Mouse (Mus musculus) CH12.LX (cell line): Measurements from ENCODE around the gene Dnajc4. TPM values are rescaled to one million over a fixed set of nuclear protein-coding genes. Genes with fewer than 3 reads are reported as not detected.

Experiments
- DNase-seq: peaks from one replicate; pipeline ENCODE4 v3.0.0-alpha.2; 2013; ENCODE audit errors: extremely low read depth
- H3K27ac ChIP-seq: 2 replicates; pipeline ENCODE4 v1.5.1; 2012; ENCODE audit warnings: low read depth, mild to moderate bottlenecking, control low read depth, moderate library complexity; ENCODE audit not compliant: insufficient read depth
- H3K27me3 ChIP-seq: replicated peaks from 2 replicates; pipeline ENCODE3; 2012; ENCODE audit warnings: inconsistent platforms
- H3K36me3 ChIP-seq, 2 experiments: replicated peaks in 1 of 2; 2 replicates each; pipeline versions ENCODE3 to v1.6.1; 2012; ENCODE audit warnings: inconsistent platforms in 1 of 2, low read length in 1 of 2, mild to moderate bottlenecking in 1 of 2, mixed read lengths in 1 of 2, moderate library complexity in 1 of 2; ENCODE audit not compliant: control insufficient read depth in 1 of 2, insufficient read depth in 1 of 2
- H3K4me1 ChIP-seq, 2 experiments: 2 replicates each; pipeline ENCODE4 v1.6.1; 2012; ENCODE audit warnings: inconsistent platforms in 1 of 2, moderate library complexity in 1 of 2; ENCODE audit not compliant: insufficient read depth in 2 of 2, control insufficient read depth in 1 of 2
- H3K4me2 ChIP-seq: 2 replicates; pipeline ENCODE4 v1.6.1; 2012; ENCODE audit warnings: low read depth, mild to moderate bottlenecking, control low read depth; ENCODE audit not compliant: poor library complexity, insufficient read depth, severe bottlenecking
- H3K4me3 ChIP-seq, 3 experiments: fragments of 150-350 bp in 1 of 3; sonication (generic) in 1 of 3; replicated peaks in 1 of 3; 2 replicates each; pipeline versions ENCODE3 to v1.5.1; 2011 to 2012; ENCODE audit warnings: low read depth in 2 of 3, low read length in 2 of 3, mild to moderate bottlenecking in 2 of 3, moderate library complexity in 2 of 3, control low read depth in 1 of 3, improper control_type of control experiment in 1 of 3, inconsistent platforms in 1 of 3, mixed read lengths in 1 of 3; ENCODE audit not compliant: poor library complexity in 1 of 3
- H3K79me2 ChIP-seq: replicated peaks from 2 replicates; pipeline ENCODE4 v1.6.1; 2012; ENCODE audit warnings: mild to moderate bottlenecking, moderate library complexity; ENCODE audit not compliant: control insufficient read depth, poor library complexity, insufficient read depth, severe bottlenecking; ENCODE audit errors: extremely low read depth
- H3K9ac ChIP-seq: 2 replicates; pipeline ENCODE4 v1.6.1; 2012; ENCODE audit warnings: low read depth, mild to moderate bottlenecking, control low read depth, moderate library complexity; ENCODE audit not compliant: insufficient read depth
- H3K9me3 ChIP-seq: replicated peaks from 2 replicates; pipeline ENCODE3; 2012; ENCODE audit warnings: low read length, inconsistent platforms, mixed read lengths
- CHD1 ChIP-seq: IDR thresholded peaks from 2 replicates; pipeline ENCODE4 v1.6.1; 2012; ENCODE audit warnings: low read depth, low read length, improper control_type of control experiment, inconsistent platforms
- CHD2 ChIP-seq: IDR thresholded peaks from 2 replicates; pipeline ENCODE4 v1.6.1; 2011; ENCODE audit warnings: low read length, improper control_type of control experiment
- CTCF ChIP-seq, 2 experiments: IDR thresholded peaks in 1 of 2; conservative IDR thresholded peaks in 1 of 2; 2 replicates each; pipeline ENCODE4 v1.5.1; 2011 to 2012; ENCODE audit warnings: low read depth in 2 of 2, low read length in 2 of 2, improper control_type of control experiment in 1 of 2, inconsistent platforms in 1 of 2, mild to moderate bottlenecking in 1 of 2, moderate library complexity in 1 of 2
- E2F4 ChIP-seq: IDR thresholded peaks from 2 replicates; pipeline ENCODE4 v1.6.1; 2011; ENCODE audit warnings: low read depth, low read length, improper control_type of control experiment; ENCODE audit not compliant: insufficient replicate concordance
- ELF1 ChIP-seq: IDR thresholded peaks from 2 replicates; pipeline ENCODE4 v1.6.1; 2014; ENCODE audit warnings: low read depth, mild to moderate bottlenecking, inconsistent platforms, low read length, improper control_type of control experiment
- EP300 ChIP-seq: IDR thresholded peaks from 2 replicates; pipeline ENCODE4 v1.6.1; 2011; ENCODE audit warnings: low read length, improper control_type of control experiment
- ETS1 ChIP-seq: conservative IDR thresholded peaks from 2 replicates; pipeline ENCODE4 v1.6.1; 2012; ENCODE audit warnings: low read depth, mild to moderate bottlenecking, inconsistent platforms, low read length, improper control_type of control experiment, moderate library complexity
- GABPA ChIP-seq: IDR thresholded peaks from 2 replicates; pipeline ENCODE4 v1.6.1; 2012; ENCODE audit warnings: low read depth, low read length, improper control_type of control experiment, inconsistent platforms; ENCODE audit not compliant: insufficient replicate concordance
- HCFC1 ChIP-seq: IDR thresholded peaks from 2 replicates; pipeline ENCODE4 v1.6.1; 2012; ENCODE audit warnings: low read depth, mild to moderate bottlenecking, inconsistent platforms, low read length, improper control_type of control experiment
- IRF4 ChIP-seq: IDR thresholded peaks from 2 replicates; pipeline ENCODE4 v1.6.1; 2014; ENCODE audit warnings: low read depth, mild to moderate bottlenecking, inconsistent platforms, low read length, improper control_type of control experiment
- JUN ChIP-seq: IDR thresholded peaks from 2 replicates; pipeline ENCODE4 v1.6.1; 2011; ENCODE audit warnings: low read depth, mild to moderate bottlenecking, low read length, improper control_type of control experiment, moderate library complexity; ENCODE audit not compliant: insufficient read depth
- JUND ChIP-seq: conservative IDR thresholded peaks from 2 replicates; pipeline ENCODE4 v1.6.1; 2011; ENCODE audit warnings: low read depth, low read length, improper control_type of control experiment
- MAFK ChIP-seq: IDR thresholded peaks from 2 replicates; pipeline ENCODE4 v1.6.1; 2011; ENCODE audit warnings: low read length, improper control_type of control experiment; ENCODE audit not compliant: insufficient replicate concordance
- MAX ChIP-seq: IDR thresholded peaks from 2 replicates; pipeline ENCODE4 v1.6.1; 2011; ENCODE audit warnings: low read length, improper control_type of control experiment
- MAZ ChIP-seq: IDR thresholded peaks from 2 replicates; pipeline ENCODE4 v1.6.1; 2012; ENCODE audit warnings: low read depth, mild to moderate bottlenecking, inconsistent platforms, low read length, improper control_type of control experiment, moderate library complexity
- MEF2A ChIP-seq: IDR thresholded peaks from 2 replicates; pipeline ENCODE4 v1.6.1; 2014; ENCODE audit warnings: low read depth, mild to moderate bottlenecking, inconsistent platforms, low read length, improper control_type of control experiment, borderline replicate concordance
- MXI1 ChIP-seq: IDR thresholded peaks from 2 replicates; pipeline ENCODE4 v1.6.1; 2011; ENCODE audit warnings: mild to moderate bottlenecking, low read depth, low read length, improper control_type of control experiment
- MYC ChIP-seq: IDR thresholded peaks from 2 replicates; pipeline ENCODE4 v1.6.1; 2011; ENCODE audit warnings: low read depth, mild to moderate bottlenecking, improper control_type of control experiment, low read length
- NELFE ChIP-seq: IDR thresholded peaks from 2 replicates; pipeline ENCODE4 v1.6.1; 2011; ENCODE audit warnings: low read depth, low read length, improper control_type of control experiment
- NRF1 ChIP-seq: IDR thresholded peaks from 2 replicates; pipeline ENCODE4 v1.6.1; 2014; ENCODE audit warnings: low read depth, mild to moderate bottlenecking, inconsistent platforms, low read length, improper control_type of control experiment, moderate library complexity
- POLR2AphosphoS2 ChIP-seq: IDR thresholded peaks from 2 replicates; pipeline ENCODE4 v1.6.1; 2011; ENCODE audit warnings: low read depth, low read length, improper control_type of control experiment
- RCOR1 ChIP-seq: conservative IDR thresholded peaks from 2 replicates; pipeline ENCODE4 v1.6.1; 2012; ENCODE audit warnings: low read depth, mild to moderate bottlenecking, inconsistent platforms, low read length, improper control_type of control experiment
- SIN3A ChIP-seq: IDR thresholded peaks from 2 replicates; pipeline ENCODE4 v1.6.1; 2012; ENCODE audit warnings: low read length, improper control_type of control experiment, inconsistent platforms
- SMC3 ChIP-seq: IDR thresholded peaks from 2 replicates; pipeline ENCODE4 v1.6.1; 2011; ENCODE audit warnings: low read depth, low read length, improper control_type of control experiment
- TCF12 ChIP-seq: IDR thresholded peaks from 2 replicates; pipeline ENCODE4 v1.6.1; 2014; ENCODE audit warnings: low read depth, mild to moderate bottlenecking, inconsistent platforms, low read length, improper control_type of control experiment
- USF1 ChIP-seq: IDR thresholded peaks from 2 replicates; pipeline ENCODE4 v1.6.1; 2014; ENCODE audit warnings: low read depth, mild to moderate bottlenecking, inconsistent platforms, low read length, improper control_type of control experiment
- USF2 ChIP-seq: conservative IDR thresholded peaks from 2 replicates; pipeline ENCODE4 v1.6.1; 2011; ENCODE audit warnings: low read depth, low read length, improper control_type of control experiment
- ZMIZ1 ChIP-seq: IDR thresholded peaks from 2 replicates; pipeline ENCODE4 v1.6.1; 2012; ENCODE audit warnings: low read depth, mild to moderate bottlenecking, inconsistent platforms, low read length, improper control_type of control experiment
- ZNF384 ChIP-seq: IDR thresholded peaks from 2 replicates; pipeline ENCODE4 v1.6.1; 2012; ENCODE audit warnings: low read depth, low read length, improper control_type of control experiment, inconsistent platforms
- dilution Hi-C: fragments of 300-500 bp; cut with MboI; formaldehyde crosslinking; loops from 2 replicates; pipeline ENCODE4 v1.14.3; 2020; ENCODE audit warnings: low sequenced_read_pairs; ENCODE audit not compliant: extremely low pct_unique_long_range_greater_than_20kb, extremely low pct_ligation_motif_present
- in situ Hi-C: fragments of 300-500 bp; cut with MboI; formaldehyde crosslinking; loops from 3 replicates; pipeline ENCODE4 v1.14.3; 2019; ENCODE audit warnings: low sequenced_read_pairs, low pct_ligation_motif_present, low pct_unique_long_range_greater_than_20kb, mixed read lengths
- polyA plus RNA-seq: library from polyadenylated mRNA; unstranded; fragments of >175 nt; gene quantifications from 2 replicates; pipeline ENCODE4 v1.2.1, GENCODE M21; 2012; ENCODE audit warnings: low read depth; ENCODE audit not compliant: insufficient read length
- total RNA-seq, 2 experiments: library from RNA; depleted of rRNA; stranded (reverse); fragments of 300-350 nt in 1 of 2; fragments of >200 nt in 1 of 2; gene quantifications; 2 replicates each; pipeline ENCODE4 v1.2.3; 2012 to 2014

Dnajc4 gene
- total and polyA plus RNA-seq, 3 experiments = 6.2 to 13.9 (median 11.2) TPM

GRCm38 (mm10) chr19:6987904-6988285, 4.5 kb downstream of the Dnajc4 start:
- Histone ChIP-seq H3K4me1 (peaks cover 6 to 23% of the 10 kb centered on the region in 2 experiments), H3K27me3 (no peaks in the 10 kb centered on the region), H3K36me3 (peaks cover 11 to 39% of the 10 kb centered on the region in 2 experiments), H3K4me3 (peak overlapping the region; percentile 32 to 81 (median 76)), H3K27ac (no peak overlapping the region), H3K79me2 (no peaks in the 10 kb centered on the region), H3K9me3 (no peaks in the 10 kb centered on the region), H3K9ac (peak overlapping the region; percentile 64; the same call in 1 of the 2 replicates), H3K4me2 (peak overlapping the region; percentile 47; the same call in 1 of the 2 replicates)
- in situ Hi-C loops = no loop called here
- TF ChIP-seq ZMIZ1 (0 out of 2 replicates have a peak, but pooled peaks have one; percentile 4), HCFC1 (no peak), MAX (0 out of 2 replicates have a peak, but pooled peaks have one; percentile 12), RCOR1 (no peak)
- DNase-seq = no peak
- dilution Hi-C loops = no loop called here

GRCm38 (mm10) chr19:6987061-6987903, 5.1 kb downstream of the Dnajc4 start, which contains the start of gene Vegfb:
TSS of gene Vegfb (minus strand) at chr19:6987651.
- DNase-seq = no peak
- Histone ChIP-seq H3K79me2 (no peaks in the 10 kb centered on the region), H3K36me3 (peaks cover 13 to 44% of the 10 kb centered on the region in 2 experiments), H3K4me1 (peaks cover 6 to 24% of the 10 kb centered on the region in 2 experiments), H3K4me2 (peak within 1 kb of the TSS; percentile 53), H3K27ac (no peak within 1 kb of the TSS; the same call in 1 of the 2 replicates), H3K27me3 (no peaks in the 10 kb centered on the region), H3K9ac (peak within 1 kb of the TSS; percentile 64), H3K4me3 (peak within 1 kb of the TSS; percentile 73 to 81 (median 76)), H3K9me3 (no peaks in the 10 kb centered on the region)
- in situ Hi-C loops = no loop called here
- dilution Hi-C loops = no loop called here
- no peak for TF ChIP-seq RCOR1
- no peak for TF ChIP-seq EP300
- TF ChIP-seq MEF2A = no peak
- peak; percentile 56 for TF ChIP-seq SIN3A
- TF ChIP-seq MAZ = 0 out of 2 replicates have a peak, but pooled peaks have one; percentile 7
- TF ChIP-seq NRF1 = no peak
- peak; percentile 39; the same call in 1 of the 2 replicates for TF ChIP-seq MXI1
- TF ChIP-seq MYC = no peak
- no peak for TF ChIP-seq JUN
- TF ChIP-seq JUND = no peak
- TF ChIP-seq MAFK = no peak
- TF ChIP-seq ELF1 = peak; percentile 56; the same call in 1 of the 2 replicates
- no peak; the same call in 1 of the 2 replicates for TF ChIP-seq IRF4
- TF ChIP-seq USF2 = no peak
- TF ChIP-seq NELFE = peak; percentile 34; the same call in 1 of the 2 replicates
- no peak for TF ChIP-seq SMC3
- no peak for TF ChIP-seq CTCF (conservative IDR thresholded peaks at IDR 0.05 in 1 of 2, IDR thresholded peaks at IDR 0.05 in 1 of 2; ENCODE audit: low read depth in 2 of 2, low read length in 2 of 2)
- TF ChIP-seq ZNF384 = no peak
- TF ChIP-seq GABPA = no peak
- no peak for TF ChIP-seq CHD1
- no peak for TF ChIP-seq ZMIZ1
- peak; percentile 32; the same call in 1 of the 2 replicates for TF ChIP-seq TCF12
- TF ChIP-seq E2F4 = no peak
- no peak for TF ChIP-seq ETS1
- TF ChIP-seq CHD2 = no peak
- 0 out of 2 replicates have a peak, but pooled peaks have one; percentile 31 for TF ChIP-seq POLR2AphosphoS2
- peak; percentile 58 for TF ChIP-seq USF1
- TF ChIP-seq MAX = no peak
